Comparison of ENCODE assay signal across 9 mouse cellular contexts in genomic region chr4:100728896-100729479, GRCm38 (mm10). TPM values are rescaled to one million over a fixed set of nuclear protein-coding genes. Genes with fewer than 3 reads are reported as not detected.
A peak's percentile ranks its signal among the peaks of the same experiment; 100 is the strongest.
DNase-seq lines count a peak whose midpoint lies in the region; ATAC-seq and TF ChIP-seq lines count a peak whose summit lies in the region.
"Had no signal": no experiment of that assay in that cellular context is flagged by ENCODE, and none has a peak within 500 bp of the region (broad histone marks: within the 10 kb centered on the region; RNA-seq: fewer than 3 reads in every experiment).

No protein-coding gene starts in this region.

- no peak for TF ChIP-seq POLR2A in limb, embryonic 14.5 days (IDR thresholded peaks at IDR 0.05; ENCODE audit: borderline replicate concordance, extremely low read depth, insufficient read depth, insufficient read length)

- no peak overlapping the region for H3K9ac ChIP-seq in limb, embryonic 14.5 days (ENCODE audit: low read depth, low read length, severe bottlenecking)

- no peak for ATAC-seq in limb, embryonic 14.5 days (ENCODE audit: low FRiP score, low read depth)
- ATAC-seq in CD4-positive, CD25-positive, alpha-beta regulatory T cell, adult 4 months = no peak

- no peak overlapping the region for H3K27ac ChIP-seq in limb, embryonic 14.5 days (replicated peaks; ENCODE audit: low read depth, low read length)

- 50% methylated on average over 5 of the region's 5 CpGs for WGBS in limb, embryonic 14.5 days

- H3K36me3 ChIP-seq in limb, embryonic 14.5 days (ENCODE audit: control insufficient read depth, insufficient read depth, low read length) = no peaks in the 10 kb centered on the region

- peak; percentile 53 to 62 for DNase-seq in cerebellum, postnatal 10 days
- DNase-seq in cerebellum, adult 9-10 months = no peak
- peak; percentile 22 to 42 for DNase-seq in layer of hippocampus, postnatal 10 days (ENCODE audit: low spot score in 2 of 2)
- no peak for DNase-seq in layer of hippocampus, adult 9-10 months (ENCODE audit: low spot score)
- peak; percentile 22 for DNase-seq in brain, adult 2 months (ENCODE audit: low read depth, low spot score)
- DNase-seq in limb, embryonic 14.5 days (ENCODE audit: low spot score) = peak; percentile 14
- no peak for DNase-seq in spleen, postnatal 4 days (ENCODE audit: low spot score in 2 of 2)

- H3K9me3 ChIP-seq in limb, embryonic 14.5 days (ENCODE audit: control insufficient read depth, low read length) = no peaks in the 10 kb centered on the region
- H3K9me3 ChIP-seq: megakaryocyte, embryonic 14.5 days had no signal

- no peak overlapping the region for H3K4me2 ChIP-seq in limb, embryonic 14.5 days (replicated peaks; ENCODE audit: low read depth, low read length, severe bottlenecking)

- H3K4me3 ChIP-seq in limb, embryonic 14.5 days (replicated peaks; ENCODE audit: low read length) = no peak overlapping the region
- H3K4me3 ChIP-seq: megakaryocyte, embryonic 14.5 days had no signal

- H3K27me3 ChIP-seq in limb, embryonic 14.5 days (ENCODE audit: control insufficient read depth, insufficient read depth, low read length) = no peaks in the 10 kb centered on the region
- H3K27me3 ChIP-seq: megakaryocyte, embryonic 14.5 days had no signal

- H3K4me1 ChIP-seq in limb, embryonic 14.5 days (ENCODE audit: control insufficient read depth, insufficient read depth, low read length) = no peaks in the 10 kb centered on the region
- H3K4me1 ChIP-seq: megakaryocyte, embryonic 14.5 days had no signal

RNA-seq across cellular contexts. Expression of gene Cachd1, which starts 47.5 kb away (rescaled TPM):
- total RNA-seq in layer of hippocampus, postnatal 10 days (2021) = 10 to 100 TPM; 33.6 to 42.9 TPM
- polyA plus RNA-seq in limb, embryonic 14.5 days (2012; rRNA removed) = 103 and 154 TPM in 2 replicates
- 37.3 and 52.8 TPM in 2 replicates for polyA plus RNA-seq in limb, embryonic 14.5 days (2014; fragmentation: Nextera tagmentation; extraction: Ambion mirVana)
- not detected for polyA plus RNA-seq in CD4-positive, CD25-positive, alpha-beta regulatory T cell, adult 4 months (2017; shearing (Covaris generic))

Comparison
In these comparisons a context has a peak if more than half of its experiments do, and no peak if none do; other contexts are left out.
1. DNase-seq: peak in cerebellum, postnatal 10 days (2 of 2), layer of hippocampus, postnatal 10 days (2 of 2), brain, adult 2 months (single experiment) and limb, embryonic 14.5 days (single experiment); none in cerebellum, adult 9-10 months (single experiment), layer of hippocampus, adult 9-10 months (single experiment) and spleen, postnatal 4 days (0 of 2).
2. RNA of gene Cachd1, which starts 47.5 kb away (polyA plus RNA-seq): 37.3 to 154 TPM in limb, embryonic 14.5 days; not detected in CD4-positive, CD25-positive, alpha-beta regulatory T cell, adult 4 months; every median in the first group is over 10 times any median in the second.